Mouse (Mus musculus) ES-Bruce4 (cell line): ENCODE measurements at regions not wholly inside any gene's neighbourhood (a gene's known extent, or its start where the extent isn't known, plus 50 kb on each side); places are given as distances from the start of the nearest gene placed in this dataset.

Experiments used
- CTCF ChIP-seq: IDR thresholded peaks from one replicate; pipeline ENCODE4 v1.8.1; 2011; ENCODE audit warnings: low read depth, low read length
- EP300 ChIP-seq: IDR thresholded peaks from 2 replicates; pipeline ENCODE4 v1.6.1; 2011; ENCODE audit warnings: low read depth, low read length; ENCODE audit not compliant: insufficient read depth
- POLR2A ChIP-seq: IDR thresholded peaks from one replicate; pipeline ENCODE4 v1.8.1; 2011; ENCODE audit warnings: low read length; ENCODE audit not compliant: insufficient read depth

GRCm38 (mm10) chr12:35246226-35247014, 199.4 kb downstream of the Snx13 start:
- TF ChIP-seq CTCF: no peak
- no peak for TF ChIP-seq EP300
- TF ChIP-seq POLR2A: no peak
